Mouse (Mus musculus) cerebellum, postnatal 10 days (tissue): ENCODE data around the gene Gm436.

Source experiments
- DNase-seq, 2 experiments: peaks; one replicate each; pipeline ENCODE4 v3.0.0; 2021; ENCODE audit warnings: mixed read lengths in 2 of 2

Gm436 gene

GRCm38 (mm10) chr4:144686268-144686667 lies at the start of gene Gm436:
TSS of gene Gm436 (minus strand) at chr4:144686368.
- DNase-seq, result no peak

- no peak for DNase-seq
Observed at GRCm38 (mm10) chr4:144721304-144721703, 35.1 kb upstream of the Gm436 start, which contains the start of gene Gm13178. TSS of gene Gm13178 (minus strand) at chr4:144721404.

GRCm38 (mm10) chr4:144719691-144720090 lies 33.5 kb upstream of the Gm436 start:
- DNase-seq, result no peak

GRCm38 (mm10) chr4:144718288-144718687 lies 32.1 kb upstream of the Gm436 start:
- no peak for DNase-seq

- no peak for DNase-seq
Observed at GRCm38 (mm10) chr4:144638263-144638662, 47.9 kb downstream of the Gm436 start.
